ENCODE assay signal across 9 mouse cellular contexts in genomic region chr7:45706721-45707241, GRCm38 (mm10). TPM values are rescaled to one million over a fixed set of nuclear protein-coding genes. Genes with fewer than 3 reads are reported as not detected.
DNase-seq lines count a peak whose midpoint lies in the region; ATAC-seq and TF ChIP-seq lines count a peak whose summit lies in the region.
"Had no signal": no experiment of that assay in that cellular context is flagged by ENCODE, and none has a peak within 500 bp of the region (broad histone marks: within the 10 kb centered on the region; RNA-seq: fewer than 3 reads in every experiment).

No protein-coding gene starts in this region.

- H3K79me3 ChIP-seq in C2C12 (ENCODE audit: low read depth): no peaks in the 10 kb centered on the region

- H3K4me2 ChIP-seq in forebrain, embryonic 11.5 days (ENCODE audit: low read depth, low read length, severe bottlenecking): peak overlapping the region; percentile 98
- peak overlapping the region; percentile 96 for H3K4me2 ChIP-seq in heart, postnatal 0 days (ENCODE audit: low read depth, low read length)
- peak overlapping the region; percentile 95 for H3K4me2 ChIP-seq in lung, embryonic 14.5 days

- H3K4me3 ChIP-seq in C2C12 (ENCODE audit: insufficient read depth, poor library complexity, severe bottlenecking): peak overlapping the region; percentile 37
- peak overlapping the region; percentile 63 for H3K4me3 ChIP-seq in bone marrow, adult 2 months (replicated peaks; ENCODE audit: control insufficient read depth, low read depth, low read length)
- H3K4me3 ChIP-seq in forebrain, embryonic 11.5 days (ENCODE audit: low read depth, low read length): peak overlapping the region; percentile 52
- peak overlapping the region; percentile 77 for H3K4me3 ChIP-seq in heart, postnatal 0 days (ENCODE audit: low read depth, low read length)
- H3K4me3 ChIP-seq in lung, embryonic 14.5 days (ENCODE audit: low read depth, low read length): peak overlapping the region; percentile 55

- TF ChIP-seq CTCF in C2C12 (IDR thresholded peaks at IDR 0.05; ENCODE audit: control insufficient read depth, insufficient read depth, insufficient read length): no peak
- TF ChIP-seq CTCF in bone marrow, adult 2 months (IDR thresholded peaks at IDR 0.05; ENCODE audit: control insufficient read depth, insufficient read depth, low read length): no peak
- no peak for TF ChIP-seq CTCF in heart, postnatal 0 days (IDR thresholded peaks at IDR 0.05; ENCODE audit: low read depth)
- no peak for TF ChIP-seq CTCF in lung, embryonic 14.5 days (IDR thresholded peaks at IDR 0.05; ENCODE audit: low read depth)

- peak overlapping the region; percentile 77 for H3K27ac ChIP-seq in bone marrow, adult 2 months (ENCODE audit: control insufficient read depth, insufficient read depth, low read depth, low read length, poor library complexity)
- H3K27ac ChIP-seq in forebrain, embryonic 11.5 days (ENCODE audit: low read depth, low read length): peak overlapping the region; percentile 37; the same call in 1 of the 2 replicates
- H3K27ac ChIP-seq in heart, postnatal 0 days (ENCODE audit: low read depth): peak overlapping the region; percentile 98
- H3K27ac ChIP-seq in lung, embryonic 14.5 days (ENCODE audit: low read depth): peak overlapping the region; percentile 72

- peak; percentile 92 for DNase-seq in forebrain, embryonic 11.5 days (ENCODE audit: low spot score)
- peak; percentile 86 for DNase-seq in heart, postnatal 0 days (ENCODE audit: low spot score)
- peak; percentile 90 to 95 for DNase-seq in kidney, postnatal 4 days
- peak; percentile 85 for DNase-seq in lung, embryonic 14.5 days
- DNase-seq in ovary, postnatal 10 days (ENCODE audit: low spot score): peak; percentile 81
- peak; percentile 93 for DNase-seq in thymus, postnatal 0 days (ENCODE audit: low spot score)

- TF ChIP-seq EP300 in heart, postnatal 0 days (IDR thresholded peaks at IDR 0.05; ENCODE audit: low read depth): no peak

- H3K27me3 ChIP-seq in C2C12 (ENCODE audit: control insufficient read depth, insufficient read depth, insufficient read length): no peaks in the 10 kb centered on the region
- no peaks in the 10 kb centered on the region for H3K27me3 ChIP-seq in forebrain, embryonic 11.5 days (ENCODE audit: control insufficient read depth, insufficient read depth, low read length)
- no peaks in the 10 kb centered on the region for H3K27me3 ChIP-seq in heart, postnatal 0 days (ENCODE audit: control insufficient read depth, insufficient read depth, low read length)
- no peaks in the 10 kb centered on the region for H3K27me3 ChIP-seq in lung, embryonic 14.5 days (ENCODE audit: insufficient read depth, low read length)

- no peaks in the 10 kb centered on the region for H3K36me3 ChIP-seq in C2C12 (ENCODE audit: control insufficient read depth, insufficient read depth)
- H3K36me3 ChIP-seq in forebrain, embryonic 11.5 days (ENCODE audit: control insufficient read depth, insufficient read depth, low read length): peaks cover 10% of the 10 kb centered on the region; the same call in 1 of the 2 replicates
- peaks cover 24% of the 10 kb centered on the region for H3K36me3 ChIP-seq in heart, postnatal 0 days (replicated peaks; ENCODE audit: control insufficient read depth, insufficient read depth, low read length)
- H3K36me3 ChIP-seq in lung, embryonic 14.5 days (ENCODE audit: insufficient read depth): peaks cover 26% of the 10 kb centered on the region

- peak; percentile 40; the same call in 1 of the 2 replicates for TF ChIP-seq POLR2A in bone marrow, adult 2 months (IDR thresholded peaks at IDR 0.05; ENCODE audit: borderline replicate concordance, control insufficient read depth, low read depth, low read length)

- H3ac ChIP-seq in C2C12 (ENCODE audit: control insufficient read depth, insufficient read length, low read depth): peak overlapping the region; percentile 68

- H3K4me1 ChIP-seq in bone marrow, adult 2 months (ENCODE audit: control insufficient read depth, insufficient read depth, low read length): peaks cover 11% of the 10 kb centered on the region
- peaks cover 28% of the 10 kb centered on the region for H3K4me1 ChIP-seq in forebrain, embryonic 11.5 days (replicated peaks; ENCODE audit: control insufficient read depth, insufficient read depth, low read length)
- peaks cover 24% of the 10 kb centered on the region for H3K4me1 ChIP-seq in heart, postnatal 0 days (ENCODE audit: control insufficient read depth, insufficient read depth)
- peaks cover 23% of the 10 kb centered on the region for H3K4me1 ChIP-seq in lung, embryonic 14.5 days (ENCODE audit: insufficient read depth)

- H3K9ac ChIP-seq in forebrain, embryonic 11.5 days (ENCODE audit: low read length): peak overlapping the region; percentile 72
- H3K9ac ChIP-seq in heart, postnatal 0 days (replicated peaks; ENCODE audit: low read depth, low read length): peak overlapping the region; percentile 92
- peak overlapping the region; percentile 64 for H3K9ac ChIP-seq in lung, embryonic 14.5 days

- WGBS in bone marrow, adult 2 months: under 1% methylated on average over 45 of the region's 45 CpGs
- WGBS in forebrain, embryonic 11.5 days: under 1% methylated on average over 43 of the region's 45 CpGs
- under 1% methylated on average over 39 of the region's 45 CpGs for WGBS in heart, postnatal 0 days
- WGBS in lung, embryonic 14.5 days: under 1% methylated on average over 44 of the region's 45 CpGs

- H3K9me3 ChIP-seq in forebrain, embryonic 11.5 days (ENCODE audit: control insufficient read depth, low read length): no peaks in the 10 kb centered on the region
- H3K9me3 ChIP-seq in heart, postnatal 0 days (replicated peaks; ENCODE audit: control insufficient read depth, low read length): no peaks in the 10 kb centered on the region
- no peaks in the 10 kb centered on the region for H3K9me3 ChIP-seq in lung, embryonic 14.5 days (ENCODE audit: low read depth, low read length)

- 0 out of 2 replicates have a peak, but pooled peaks have one; percentile 3 for ATAC-seq in forebrain, embryonic 11.5 days (replicated peaks; ENCODE audit: low FRiP score)
- peak; percentile 28 for ATAC-seq in heart, postnatal 0 days (ENCODE audit: insufficient read depth, low read depth)
- no peak for ATAC-seq in lung, embryonic 14.5 days (ENCODE audit: insufficient read depth)

- H3K79me2 ChIP-seq in C2C12 (ENCODE audit: control insufficient read depth, insufficient read depth): no peaks in the 10 kb centered on the region

TF ChIP-seq in C2C12, 6 proteins besides CTCF, POLR2A, EP300 and RAD21 (continues in another document):
- TF ChIP-seq USF1 (IDR thresholded peaks at IDR 0.05; ENCODE audit: low read depth): no peak

RNA-seq across cellular contexts. Expression of gene Dbp, which starts 1.9 kb away (rescaled TPM):
- 5.6 TPM for polyA plus RNA-seq in C2C12 (2012; fragmentation: generic; extraction: Trizol)
- 8.6 and 19.3 TPM in 2 replicates for polyA plus RNA-seq in bone marrow, adult 2 months (2011; ENCODE audit: insufficient read depth, insufficient read length, low replicate concordance, missing spikeins)
- polyA plus RNA-seq in forebrain, embryonic 11.5 days (2014; fragmentation: Nextera tagmentation; extraction: Ambion mirVana): 2.9 and 3.3 TPM in 2 replicates
- total RNA-seq in heart, postnatal 0 days (2014; rRNA removed; ENCODE audit: low replicate concordance): 29.3 and 37.4 TPM in 2 replicates
- 21.9 and 24.9 TPM in 2 replicates for polyA plus RNA-seq in heart, postnatal 0 days (2015; fragmentation: Nextera tagmentation; extraction: Ambion mirVana)
- polyA plus RNA-seq in lung, embryonic 14.5 days (2014; fragmentation: Nextera tagmentation; extraction: Ambion mirVana): 2.1 TPM in 2 replicates
- polyA plus RNA-seq in thymus, postnatal 0 days (2015; fragmentation: Nextera tagmentation; extraction: Ambion mirVana): 10.6 and 13.4 TPM in 2 replicates

RNA-seq across cellular contexts. Expression of gene Car11, which starts 7.1 kb away (rescaled TPM):
- 0.44 TPM for polyA plus RNA-seq in C2C12 (2012; fragmentation: generic; extraction: Trizol)
- 4.4 TPM in 1 of 2 replicates, not detected in the other for polyA plus RNA-seq in bone marrow, adult 2 months (2011; ENCODE audit: insufficient read depth, insufficient read length, low replicate concordance, missing spikeins)
- 3.6 and 4.1 TPM in 2 replicates for polyA plus RNA-seq in forebrain, embryonic 11.5 days (2014; fragmentation: Nextera tagmentation; extraction: Ambion mirVana)
- 1.6 and 3.0 TPM in 2 replicates for total RNA-seq in heart, postnatal 0 days (2014; rRNA removed; ENCODE audit: low replicate concordance)
- polyA plus RNA-seq in heart, postnatal 0 days (2015; fragmentation: Nextera tagmentation; extraction: Ambion mirVana): 2.5 and 2.8 TPM in 2 replicates
- polyA plus RNA-seq in lung, embryonic 14.5 days (2014; fragmentation: Nextera tagmentation; extraction: Ambion mirVana): 2.0 and 4.3 TPM in 2 replicates
- 0.35 and 0.36 TPM in 2 replicates for polyA plus RNA-seq in thymus, postnatal 0 days (2015; fragmentation: Nextera tagmentation; extraction: Ambion mirVana)
- total RNA-seq: common myeloid progenitor, adult 5-6 weeks had no signal

RNA-seq across cellular contexts. Expression of gene Rpl18, which starts 8.5 kb away (rescaled TPM):
- 4,453 TPM for polyA plus RNA-seq in C2C12 (2012; fragmentation: generic; extraction: Trizol)
- polyA plus RNA-seq in bone marrow, adult 2 months (2011; ENCODE audit: insufficient read depth, insufficient read length, low replicate concordance, missing spikeins): 845 and 916 TPM in 2 replicates
- polyA plus RNA-seq in forebrain, embryonic 11.5 days (2014; fragmentation: Nextera tagmentation; extraction: Ambion mirVana): 936 and 958 TPM in 2 replicates
- total RNA-seq in heart, postnatal 0 days (2014; rRNA removed; ENCODE audit: low replicate concordance): 1,259 and 1,310 TPM in 2 replicates
- polyA plus RNA-seq in heart, postnatal 0 days (2015; fragmentation: Nextera tagmentation; extraction: Ambion mirVana): 479 and 486 TPM in 2 replicates
- 1,245 and 1,303 TPM in 2 replicates for polyA plus RNA-seq in lung, embryonic 14.5 days (2014; fragmentation: Nextera tagmentation; extraction: Ambion mirVana)
- polyA plus RNA-seq in thymus, postnatal 0 days (2015; fragmentation: Nextera tagmentation; extraction: Ambion mirVana): 1,315 and 1,426 TPM in 2 replicates

RNA-seq across cellular contexts. Expression of gene Sphk2, which starts 11.0 kb away (rescaled TPM):
- polyA plus RNA-seq in C2C12 (2012; fragmentation: generic; extraction: Trizol): 16.9 TPM
- polyA plus RNA-seq in bone marrow, adult 2 months (2011; ENCODE audit: insufficient read depth, insufficient read length, low replicate concordance, missing spikeins): 12.9 and 24.4 TPM in 2 replicates
- polyA plus RNA-seq in forebrain, embryonic 11.5 days (2014; fragmentation: Nextera tagmentation; extraction: Ambion mirVana): 27.0 and 27.9 TPM in 2 replicates
- 19.5 and 23.3 TPM in 2 replicates for total RNA-seq in heart, postnatal 0 days (2014; rRNA removed; ENCODE audit: low replicate concordance)
- polyA plus RNA-seq in heart, postnatal 0 days (2015; fragmentation: Nextera tagmentation; extraction: Ambion mirVana): 11.1 and 11.4 TPM in 2 replicates
- 21.9 and 23.8 TPM in 2 replicates for polyA plus RNA-seq in lung, embryonic 14.5 days (2014; fragmentation: Nextera tagmentation; extraction: Ambion mirVana)
- 19.8 and 21.8 TPM in 2 replicates for polyA plus RNA-seq in thymus, postnatal 0 days (2015; fragmentation: Nextera tagmentation; extraction: Ambion mirVana)

RNA-seq across cellular contexts. Expression of gene Sec1, which starts 12.6 kb away (rescaled TPM):
- 0.18 TPM for polyA plus RNA-seq in C2C12 (2012; fragmentation: generic; extraction: Trizol)
- polyA plus RNA-seq in bone marrow, adult 2 months (2011; ENCODE audit: insufficient read depth, insufficient read length, low replicate concordance, missing spikeins): not detected in 2 replicates
- 0.39 and 0.52 TPM in 2 replicates for polyA plus RNA-seq in forebrain, embryonic 11.5 days (2014; fragmentation: Nextera tagmentation; extraction: Ambion mirVana)
- total RNA-seq in heart, postnatal 0 days (2014; rRNA removed; ENCODE audit: low replicate concordance): 0.62 and 1.3 TPM in 2 replicates
- 0.16 and 0.33 TPM in 2 replicates for polyA plus RNA-seq in heart, postnatal 0 days (2015; fragmentation: Nextera tagmentation; extraction: Ambion mirVana)
- polyA plus RNA-seq in lung, embryonic 14.5 days (2014; fragmentation: Nextera tagmentation; extraction: Ambion mirVana): 0.08 TPM in 1 of 2 replicates, not detected in the other
- polyA plus RNA-seq in thymus, postnatal 0 days (2015; fragmentation: Nextera tagmentation; extraction: Ambion mirVana): 0.30 and 0.53 TPM in 2 replicates
- total RNA-seq: common myeloid progenitor, adult 5-6 weeks had no signal

Comparison
In these comparisons a context has a peak if more than half of its experiments do, and no peak if none do; other contexts are left out.
1. H3K27ac ChIP-seq: peak in every context shown above with its lines; median percentile 98 in heart, postnatal 0 days; 77 in bone marrow, adult 2 months; 72 in lung, embryonic 14.5 days; 37 in forebrain, embryonic 11.5 days.